ENCODE assay signal across 8 mouse cellular contexts in the genomic region with DNA sequence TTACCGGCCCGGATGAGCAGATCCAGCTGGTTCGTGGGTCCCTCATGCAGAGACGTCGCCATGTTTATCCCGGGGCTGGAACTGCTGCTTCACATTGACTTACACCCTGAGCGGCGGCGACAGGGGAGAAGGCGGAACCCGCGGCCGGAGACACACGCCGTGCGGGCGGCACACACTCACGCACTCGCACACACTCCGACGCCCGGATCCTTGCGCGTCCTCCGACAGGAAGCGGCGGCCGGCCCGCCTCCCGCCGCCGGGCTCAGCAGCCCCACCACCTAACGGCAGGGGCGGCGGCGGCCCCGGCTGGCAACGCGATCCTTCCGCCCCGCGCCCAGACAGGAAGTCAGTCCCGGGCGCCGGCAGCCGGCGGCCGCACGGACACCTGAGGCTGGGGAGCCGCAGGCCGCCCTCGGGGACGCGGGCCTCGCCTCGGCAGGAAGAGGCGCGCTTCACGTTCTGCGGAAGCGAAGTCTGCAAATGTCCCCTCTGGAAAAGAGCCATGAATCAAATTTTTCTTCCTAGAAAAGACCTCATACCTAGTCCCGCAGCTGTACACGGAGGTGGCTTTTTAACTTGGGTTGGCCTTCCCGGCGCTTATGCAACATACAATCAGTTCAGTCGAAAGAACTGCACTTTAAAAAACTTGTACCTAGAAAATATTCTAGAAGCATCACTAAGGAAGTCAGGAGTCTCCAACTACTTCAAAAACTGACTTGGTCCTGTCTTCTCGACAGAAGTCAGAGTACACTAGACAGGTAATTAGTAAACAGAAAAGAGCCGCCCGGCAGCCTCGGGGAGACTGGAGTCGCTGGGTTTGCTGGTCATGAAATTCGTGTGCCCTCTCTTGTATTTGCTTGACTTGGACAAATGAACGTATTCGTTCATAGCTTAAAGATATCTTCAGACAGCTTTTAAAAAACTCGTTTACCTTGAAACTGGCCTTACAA. TPM values are rescaled to one million over a fixed set of nuclear protein-coding genes. Genes with fewer than 3 reads are reported as not detected.
DNase-seq lines count a peak whose midpoint lies in the region; ATAC-seq and TF ChIP-seq lines count a peak whose summit lies in the region.

No protein-coding gene starts in this region.

- H3K27ac ChIP-seq in forebrain, embryonic 16.5 days (ENCODE audit: low read length), result peak overlapping the region; percentile 91
- peak overlapping the region; percentile 96 for H3K27ac ChIP-seq in layer of hippocampus, adult 2 months
- H3K27ac ChIP-seq in neural tube, embryonic 15.5 days (replicated peaks), result peak overlapping the region; percentile 96

- H3K4me3 ChIP-seq in G1E (ENCODE audit: low read depth, low read length), result peak overlapping the region; percentile 87
- H3K4me3 ChIP-seq in forebrain, embryonic 16.5 days (replicated peaks; ENCODE audit: low read length), result peak overlapping the region; percentile 89
- H3K4me3 ChIP-seq in layer of hippocampus, adult 2 months, result peak overlapping the region; percentile 91
- peak overlapping the region; percentile 94 for H3K4me3 ChIP-seq in lung, adult 2 months (replicated peaks; ENCODE audit: extremely low read depth, low read depth, low read length)
- peak overlapping the region; percentile 97 for H3K4me3 ChIP-seq in neural tube, embryonic 15.5 days (replicated peaks)

- peak; percentile 69 for TF ChIP-seq POLR2A in lung, adult 2 months (IDR thresholded peaks at IDR 0.05; ENCODE audit: borderline replicate concordance, extremely low read depth, low read depth, low read length)

- DNase-seq in G1E (ENCODE audit: low spot score), result peak; percentile 77
- DNase-seq in cerebellum, adult 18-20 months, result peak; percentile 80 to 87
- DNase-seq in heart, postnatal 36 days, result peak; percentile 79 to 87
- peak; percentile 79 to 84 for DNase-seq in layer of hippocampus, adult 2 months (ENCODE audit: low spot score in 2 of 2)
- DNase-seq in lung, adult 2 months, result peak; percentile 79
- DNase-seq in testis, postnatal 10 days (ENCODE audit: low spot score), result peak; percentile 85

- no peak for TF ChIP-seq CTCF in G1E (IDR thresholded peaks at IDR 0.05; ENCODE audit: low read depth, low read length)
- TF ChIP-seq CTCF in layer of hippocampus, adult 2 months (conservative IDR thresholded peaks at IDR 0.05), result peak; percentile 42
- TF ChIP-seq CTCF in lung, adult 2 months (IDR thresholded peaks at IDR 0.05; ENCODE audit: insufficient read depth, low read length), result no peak

- no peaks in the 10 kb centered on the region for H3K9me3 ChIP-seq in G1E (replicated peaks)
- no peaks in the 10 kb centered on the region for H3K9me3 ChIP-seq in forebrain, embryonic 16.5 days (ENCODE audit: control insufficient read depth, low read length)
- no peaks in the 10 kb centered on the region for H3K9me3 ChIP-seq in neural tube, embryonic 15.5 days (replicated peaks)

- H3K9ac ChIP-seq in forebrain, embryonic 16.5 days (replicated peaks; ENCODE audit: low read depth, low read length), result peak overlapping the region; percentile 80
- peak overlapping the region; percentile 75 for H3K9ac ChIP-seq in neural tube, embryonic 15.5 days (replicated peaks)

- no peak for ATAC-seq in G1E (ENCODE audit: extremely low read depth, insufficient number of reproducible peaks, low FRiP score, poor library complexity, severe bottlenecking)
- ATAC-seq in forebrain, embryonic 16.5 days, result peak; percentile 32
- peak; percentile 66 for ATAC-seq in neural tube, embryonic 15.5 days (ENCODE audit: low FRiP score)

- peaks cover 27% of the 10 kb centered on the region for H3K36me3 ChIP-seq in G1E (replicated peaks)
- no peaks in the 10 kb centered on the region for H3K36me3 ChIP-seq in forebrain, embryonic 16.5 days (ENCODE audit: control insufficient read depth, insufficient read depth)
- H3K36me3 ChIP-seq in neural tube, embryonic 15.5 days, result no peaks in the 10 kb centered on the region

- H3K4me1 ChIP-seq in G1E (ENCODE audit: insufficient read depth, low read depth, low read length), result peaks cover 28% of the 10 kb centered on the region
- peaks cover 6% of the 10 kb centered on the region for H3K4me1 ChIP-seq in forebrain, embryonic 16.5 days (replicated peaks; ENCODE audit: control insufficient read depth, insufficient read depth, low read length)
- H3K4me1 ChIP-seq in lung, adult 2 months (ENCODE audit: control insufficient read depth, insufficient read depth, low read length), result peaks cover 6% of the 10 kb centered on the region
- peaks cover 21% of the 10 kb centered on the region for H3K4me1 ChIP-seq in neural tube, embryonic 15.5 days

- WGBS in forebrain, embryonic 16.5 days, result under 1% methylated on average over 75 of the region's 75 CpGs
- 1% methylated on average over 75 of the region's 75 CpGs for WGBS in lung, adult 2 months
- WGBS in neural tube, embryonic 15.5 days, result under 1% methylated on average over 75 of the region's 75 CpGs

- intact Hi-C loops in heart, postnatal 36 days (cut with DNase I), result loop anchor here (5.0 to 10.0 kb wide), 2 partner anchors 40 to 207 kb away; a partner anchor contains a TSS

- no peaks in the 10 kb centered on the region for H3K27me3 ChIP-seq in G1E (ENCODE audit: insufficient read depth, low read length)
- no peaks in the 10 kb centered on the region for H3K27me3 ChIP-seq in forebrain, embryonic 16.5 days (replicated peaks; ENCODE audit: control insufficient read depth, insufficient read depth, low read length)
- H3K27me3 ChIP-seq in neural tube, embryonic 15.5 days (replicated peaks), result no peaks in the 10 kb centered on the region

- peak overlapping the region; percentile 56 for H3K4me2 ChIP-seq in forebrain, embryonic 16.5 days (ENCODE audit: low read length)
- peak overlapping the region; percentile 78 for H3K4me2 ChIP-seq in neural tube, embryonic 15.5 days

RNA-seq across cellular contexts. Expression of a gene that starts 53.2 kb away (rescaled TPM):
- total RNA-seq in G1E (2014; fragmentation: Nextera tagmentation) (24.4 and 27.5 TPM in 2 replicates), G1E (2017) (11.4 and 11.7 TPM in 2 replicates)
- 18.5 and 25.3 TPM in 2 replicates for polyA plus RNA-seq in G1E (2012)
- polyA plus RNA-seq in forebrain, embryonic 16.5 days (2015; fragmentation: Nextera tagmentation; extraction: Ambion mirVana), result 21.3 and 23.0 TPM in 2 replicates
- 10 to 100 TPM; 33.6 to 35.1 TPM for total RNA-seq in heart, postnatal 36 days (2021)
- 10 to 100 TPM; 57.2 to 61.0 TPM for total RNA-seq in layer of hippocampus, adult 2 months (2021)
- 8.2 and 9.9 TPM in 2 replicates for polyA plus RNA-seq in lung, adult 2 months (2012; rRNA removed)
- polyA plus RNA-seq in neural tube, embryonic 15.5 days (2015; fragmentation: Nextera tagmentation; extraction: Ambion mirVana), result 32.0 and 35.6 TPM in 2 replicates
